Mouse (Mus musculus): Measurements from ENCODE around the gene Top2a.

The Top2a gene

DNA sequence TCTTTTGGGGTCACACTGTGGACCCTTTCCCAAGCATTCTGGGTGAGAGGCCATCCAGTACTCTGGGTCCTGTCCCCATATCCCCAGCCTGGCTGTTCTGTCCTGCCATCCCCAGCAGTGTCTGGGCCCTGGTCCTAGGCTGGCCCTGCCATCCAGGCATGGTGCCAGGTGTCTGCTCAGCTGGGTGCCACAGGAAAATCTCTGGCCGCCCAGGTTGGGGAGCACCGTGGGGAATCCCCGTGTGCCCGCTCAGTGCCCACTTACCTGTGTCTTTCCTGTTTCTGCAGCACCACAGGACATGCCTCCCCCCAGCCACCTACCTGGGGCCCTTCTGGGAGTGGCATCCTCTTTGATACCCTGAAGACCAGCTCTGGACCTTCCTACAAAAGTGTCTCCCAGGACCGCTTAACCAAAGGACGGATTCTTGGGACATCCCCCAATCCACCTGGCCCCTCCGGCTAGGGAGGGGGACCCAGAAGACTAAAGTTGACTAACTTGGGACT, 74.0 kb downstream of the Top2a start:
- no peak for DNase-seq (ENCODE audit: low read depth, low spot score)

DNA sequence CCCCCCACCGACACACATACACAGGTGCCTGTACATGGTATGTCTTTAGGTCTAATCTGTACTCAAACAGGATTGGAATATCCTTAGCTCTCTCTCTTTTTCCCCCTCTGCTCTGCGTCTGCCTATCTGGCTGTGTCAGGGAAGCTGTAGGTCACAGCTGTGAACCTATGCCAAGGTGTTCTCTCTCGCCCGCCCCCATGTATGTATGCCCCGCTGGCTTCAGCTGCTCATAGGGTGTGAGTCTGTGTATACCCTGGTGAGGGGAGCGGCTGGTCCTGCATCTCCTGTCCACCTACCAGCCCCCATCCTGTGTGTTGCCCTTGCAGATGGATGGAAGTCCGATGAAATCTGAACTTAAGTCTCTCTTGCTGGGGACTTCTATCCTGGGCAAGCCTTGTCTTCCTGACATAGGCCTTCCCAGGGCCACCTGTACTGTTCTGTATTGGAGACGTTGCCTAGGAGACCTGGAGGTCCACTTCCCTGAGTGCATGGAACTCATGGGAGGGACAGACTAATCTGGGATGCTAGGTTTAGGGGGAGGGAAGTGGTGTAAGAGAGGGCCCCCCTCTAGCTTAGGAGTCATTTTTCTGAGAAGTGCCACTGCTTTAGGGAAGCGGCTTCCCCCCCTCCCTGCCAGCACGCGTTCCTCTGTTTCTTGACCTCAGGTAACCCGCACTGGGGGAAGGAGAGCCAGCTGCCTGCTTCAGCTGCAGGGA, 74.6 kb downstream of the Top2a start:
- no peak for DNase-seq (ENCODE audit: low read depth, low spot score)

DNA sequence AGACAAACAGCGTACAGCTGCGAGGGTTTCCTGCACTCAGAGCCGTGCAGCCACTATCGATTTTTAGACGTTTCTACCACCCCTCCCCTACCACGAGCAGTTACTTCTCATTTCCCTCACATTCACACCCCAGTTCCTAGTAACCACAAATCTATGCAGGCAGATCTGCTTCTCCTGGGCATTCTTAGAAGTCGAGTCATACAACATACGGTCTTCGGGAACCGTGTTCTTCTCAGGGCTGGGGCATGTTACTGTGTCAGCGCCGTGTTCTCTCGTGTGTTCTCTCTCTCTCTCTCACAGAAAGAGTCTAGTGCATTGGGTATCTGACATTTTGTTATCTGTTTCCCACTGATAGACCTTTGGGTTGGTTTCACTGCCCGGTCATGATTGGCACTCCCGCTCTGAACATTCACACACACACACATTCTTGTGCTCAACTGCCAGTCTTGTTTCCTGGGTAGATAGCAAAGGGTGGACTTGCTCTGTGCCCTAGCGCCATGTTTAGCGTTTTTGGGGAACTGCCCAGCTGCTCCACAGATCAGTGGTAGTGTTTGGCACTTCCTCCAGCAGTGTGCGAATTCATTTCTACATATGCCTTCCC, 75.9 kb downstream of the Top2a start:
- DNase-seq (ENCODE audit: low read depth, low spot score), result no peak

DNA sequence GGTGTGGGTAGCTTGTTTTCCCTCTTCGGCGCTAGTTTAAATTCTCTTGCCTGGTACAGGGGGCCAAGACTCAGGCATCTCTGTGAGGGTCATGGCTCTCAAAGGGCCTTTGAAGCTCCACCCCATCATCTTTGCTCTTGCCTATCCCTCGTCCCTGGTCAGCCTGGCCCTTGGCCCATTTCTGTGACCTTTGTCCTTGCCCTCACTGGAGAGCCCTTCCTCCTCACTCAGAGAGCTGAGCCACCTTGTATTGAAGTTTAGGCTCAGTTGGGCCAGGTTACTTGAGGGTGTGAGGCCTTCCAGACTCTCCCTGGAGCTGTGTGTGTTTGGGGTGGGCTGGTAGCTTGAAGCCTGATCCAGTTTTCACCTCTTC, 78.4 kb downstream of the Top2a start:
- DNase-seq (ENCODE audit: low read depth, low spot score), result no peak

DNA sequence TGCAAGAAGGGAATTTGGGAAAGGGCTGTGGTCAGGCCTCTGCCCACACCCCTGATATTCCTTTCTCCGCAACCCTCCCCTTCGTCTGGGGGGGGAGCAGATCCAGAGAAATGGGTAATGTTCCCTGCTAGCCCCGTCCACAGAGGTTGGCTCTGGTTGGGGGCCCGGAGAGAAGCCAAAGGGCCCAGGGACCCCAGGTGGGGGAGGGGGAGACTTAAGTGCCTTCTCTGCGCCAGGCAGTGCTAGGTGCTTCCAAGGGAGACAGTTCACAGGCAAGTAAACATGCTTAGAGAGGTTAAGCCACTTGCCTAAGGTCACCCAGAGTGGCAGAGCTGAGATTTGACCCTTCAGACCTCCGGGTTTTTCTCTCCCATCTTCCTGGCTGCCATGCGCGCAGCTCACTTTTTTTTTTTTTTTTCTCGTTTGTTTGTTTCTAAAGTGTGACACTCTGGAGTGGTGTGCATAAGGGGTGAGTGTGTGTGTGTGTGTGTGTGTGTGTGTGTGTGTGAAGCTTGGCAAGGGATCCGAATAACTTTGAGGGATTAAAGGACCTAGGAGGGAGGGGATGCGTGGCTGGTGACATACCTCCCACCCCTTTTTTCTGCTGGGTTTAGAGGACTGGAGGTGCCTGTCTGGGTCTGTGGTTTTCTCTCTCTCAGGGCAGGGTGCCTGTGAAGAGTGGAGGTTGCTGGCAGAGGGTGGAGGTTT, 78.9 kb downstream of the Top2a start:
- DNase-seq (ENCODE audit: low read depth, low spot score), result no peak

DNA sequence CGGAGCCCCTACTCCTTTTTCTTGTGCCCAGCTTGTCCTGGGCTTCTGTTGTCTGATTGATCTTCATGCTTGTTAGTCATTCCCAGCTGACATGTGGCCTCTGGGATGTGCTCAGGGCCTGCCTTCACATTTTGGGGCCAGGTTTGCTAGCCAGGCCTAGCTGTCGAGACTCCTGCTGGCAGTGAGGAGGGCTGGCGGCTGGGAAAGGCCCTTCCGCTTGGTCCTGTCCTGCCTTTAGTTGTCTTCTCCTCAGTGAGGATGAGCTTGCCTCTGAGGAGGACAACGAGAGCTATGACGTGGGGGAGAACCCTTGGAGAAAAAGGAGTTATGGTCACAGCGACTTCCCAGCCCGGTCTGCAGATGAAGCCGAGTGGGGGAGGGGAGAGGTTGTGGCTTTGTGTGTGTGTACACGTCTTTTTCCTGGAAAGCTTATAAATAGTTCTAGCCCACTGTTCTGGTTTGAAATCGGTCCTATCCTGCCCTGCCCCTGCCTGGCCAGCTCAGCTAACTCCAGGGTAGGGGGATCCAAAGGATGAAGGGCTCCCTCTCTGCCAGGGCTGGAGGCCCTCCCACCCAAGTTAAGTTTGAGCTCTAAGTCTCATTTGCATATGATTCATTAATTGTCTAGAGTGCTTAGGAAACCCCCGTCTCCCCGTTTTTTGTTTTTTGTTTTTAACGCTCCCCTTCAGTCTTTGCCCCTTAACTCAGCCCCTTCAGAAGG, 80.1 kb downstream of the Top2a start:
- no peak for DNase-seq (ENCODE audit: low read depth, low spot score)

Data from forelimb bud, embryonic 11.5 days (tissue).